Comparison of ENCODE assay signal across 9 mouse cellular contexts in genomic region chr7:98778929-98779328, GRCm38 (mm10). TPM values are rescaled to one million over a fixed set of nuclear protein-coding genes. Genes with fewer than 3 reads are reported as not detected.
A peak's percentile ranks its signal among the peaks of the same experiment; 100 is the strongest.
DNase-seq lines count a peak whose midpoint lies in the region; ATAC-seq and TF ChIP-seq lines count a peak whose summit lies in the region.
"Had no signal": no experiment of that assay in that cellular context is flagged by ENCODE, and none has a peak within 500 bp of the region (broad histone marks: within the 10 kb centered on the region; RNA-seq: fewer than 3 reads in every experiment).

No protein-coding gene starts in this region.

- no peak overlapping the region for H3K9ac ChIP-seq in midbrain, embryonic 11.5 days (ENCODE audit: low read length)
- H3K9ac ChIP-seq in midbrain, embryonic 16.5 days (ENCODE audit: low read depth, low read length) = no peak overlapping the region
- H3K9ac ChIP-seq in intestine, postnatal 0 days (ENCODE audit: low read depth, low read length) = no peak overlapping the region
- no peak overlapping the region for H3K9ac ChIP-seq in stomach, postnatal 0 days (ENCODE audit: low read length)
- H3K9ac ChIP-seq: midbrain, embryonic 12.5 days had no signal

- no peak overlapping the region for H3K4me3 ChIP-seq in midbrain, embryonic 11.5 days (ENCODE audit: low read depth, low read length)
- H3K4me3 ChIP-seq in midbrain, embryonic 16.5 days (ENCODE audit: low read depth, low read length) = no peak overlapping the region
- H3K4me3 ChIP-seq in intestine, postnatal 0 days (ENCODE audit: low read depth, low read length) = no peak overlapping the region
- no peak overlapping the region for H3K4me3 ChIP-seq in stomach, postnatal 0 days (ENCODE audit: low read depth, low read length)
- H3K4me3 ChIP-seq: midbrain, embryonic 12.5 days had no signal

- H3K4me2 ChIP-seq in midbrain, embryonic 11.5 days = no peak overlapping the region
- no peak overlapping the region for H3K4me2 ChIP-seq in midbrain, embryonic 16.5 days (ENCODE audit: low read length)
- no peak overlapping the region for H3K4me2 ChIP-seq in intestine, postnatal 0 days (replicated peaks; ENCODE audit: low read depth)
- H3K4me2 ChIP-seq in stomach, postnatal 0 days (replicated peaks; ENCODE audit: low read depth) = no peak overlapping the region
- H3K4me2 ChIP-seq: midbrain, embryonic 12.5 days had no signal

- no peak for DNase-seq in midbrain, embryonic 11.5 days (ENCODE audit: low spot score, missing footprints)
- peak; percentile 27 for DNase-seq in cerebellum, adult 9-11 months
- DNase-seq in gastrocnemius, postnatal 25 days = peak; percentile 57
- DNase-seq in left cerebral cortex, postnatal 25 days (ENCODE audit: low spot score in 2 of 2) = peak; percentile 63 to 68
- peak; percentile 40 to 57 for DNase-seq in natural killer cell, adult 2 months (ENCODE audit: low spot score in 2 of 2)
- peak; percentile 75 for DNase-seq in stomach, postnatal 0 days (ENCODE audit: low spot score)

- peaks cover 5% of the 10 kb centered on the region; the same call in 1 of the 2 replicates for H3K4me1 ChIP-seq in midbrain, embryonic 11.5 days (ENCODE audit: control insufficient read depth, insufficient read depth, low read length)
- peaks cover 4% of the 10 kb centered on the region for H3K4me1 ChIP-seq in midbrain, embryonic 16.5 days (ENCODE audit: control insufficient read depth, insufficient read depth, low read length)
- no peaks in the 10 kb centered on the region for H3K4me1 ChIP-seq in intestine, postnatal 0 days (replicated peaks; ENCODE audit: control insufficient read depth, insufficient read depth, low read length)
- 0 out of 2 replicates have a peak, but pooled peaks cover 2% of the 10 kb centered on the region for H3K4me1 ChIP-seq in stomach, postnatal 0 days (replicated peaks; ENCODE audit: control insufficient read depth, insufficient read depth)

- H3K36me3 ChIP-seq in midbrain, embryonic 11.5 days (ENCODE audit: control insufficient read depth, insufficient read depth, low read length) = no peaks in the 10 kb centered on the region
- no peaks in the 10 kb centered on the region for H3K36me3 ChIP-seq in midbrain, embryonic 16.5 days (ENCODE audit: control insufficient read depth, insufficient read depth, low read length)
- no peaks in the 10 kb centered on the region for H3K36me3 ChIP-seq in intestine, postnatal 0 days (ENCODE audit: control insufficient read depth, insufficient read depth)
- no peaks in the 10 kb centered on the region for H3K36me3 ChIP-seq in stomach, postnatal 0 days (ENCODE audit: control insufficient read depth, insufficient read depth, low read length)
- H3K36me3 ChIP-seq: midbrain, embryonic 12.5 days had no signal

- TF ChIP-seq EP300 in stomach, postnatal 0 days (optimal IDR thresholded peaks at IDR 0.05) = no peak

- 22% methylated on average over 5 of the region's 5 CpGs for WGBS in midbrain, embryonic 11.5 days
- WGBS in midbrain, embryonic 16.5 days = 23% methylated on average over 5 of the region's 5 CpGs
- WGBS in intestine, postnatal 0 days = 15% methylated on average over 5 of the region's 5 CpGs
- 25% methylated on average over 5 of the region's 5 CpGs for WGBS in stomach, postnatal 0 days

- TF ChIP-seq CTCF in intestine, postnatal 0 days (IDR thresholded peaks at IDR 0.05; ENCODE audit: low read depth) = peak; percentile 97
- peak; percentile 92 for TF ChIP-seq CTCF in stomach, postnatal 0 days (IDR thresholded peaks at IDR 0.05; ENCODE audit: low read depth)

- intact Hi-C loops in left cerebral cortex, postnatal 25 days (cut with DNase I) = loop anchor here (1.0 kb wide), 1 partner anchor 36 kb away; no protein-coding TSS in a partner anchor

- H3K9me3 ChIP-seq in midbrain, embryonic 11.5 days (ENCODE audit: control insufficient read depth, low read length) = no peaks in the 10 kb centered on the region
- no peaks in the 10 kb centered on the region for H3K9me3 ChIP-seq in midbrain, embryonic 16.5 days (replicated peaks; ENCODE audit: control insufficient read depth, low read length, poor library complexity, severe bottlenecking)
- no peaks in the 10 kb centered on the region for H3K9me3 ChIP-seq in intestine, postnatal 0 days (ENCODE audit: control insufficient read depth)
- no peaks in the 10 kb centered on the region for H3K9me3 ChIP-seq in stomach, postnatal 0 days (ENCODE audit: control insufficient read depth, low read length)
- H3K9me3 ChIP-seq: midbrain, embryonic 12.5 days had no signal

- no peak overlapping the region for H3K27ac ChIP-seq in midbrain, embryonic 11.5 days (ENCODE audit: low read depth, low read length)
- no peak overlapping the region for H3K27ac ChIP-seq in midbrain, embryonic 16.5 days (ENCODE audit: low read length)
- no peak overlapping the region for H3K27ac ChIP-seq in intestine, postnatal 0 days (ENCODE audit: low read depth, low read length)
- H3K27ac ChIP-seq in stomach, postnatal 0 days (replicated peaks) = no peak overlapping the region
- H3K27ac ChIP-seq: midbrain, embryonic 12.5 days had no signal

- no peaks in the 10 kb centered on the region for H3K27me3 ChIP-seq in midbrain, embryonic 11.5 days (ENCODE audit: control insufficient read depth, insufficient read depth, low read length)
- no peaks in the 10 kb centered on the region for H3K27me3 ChIP-seq in midbrain, embryonic 16.5 days (ENCODE audit: control insufficient read depth, insufficient read depth, low read depth, low read length)
- H3K27me3 ChIP-seq in intestine, postnatal 0 days (replicated peaks; ENCODE audit: control insufficient read depth, insufficient read depth, low read length) = no peaks in the 10 kb centered on the region
- no peaks in the 10 kb centered on the region for H3K27me3 ChIP-seq in stomach, postnatal 0 days (ENCODE audit: control insufficient read depth, insufficient read depth, low read length)
- H3K27me3 ChIP-seq: midbrain, embryonic 12.5 days had no signal

- ATAC-seq in midbrain, embryonic 11.5 days (ENCODE audit: low FRiP score) = peak; percentile 55; the same call in 1 of the 2 replicates
- no peak for ATAC-seq in midbrain, embryonic 16.5 days
- ATAC-seq in intestine, postnatal 0 days = no peak
- 0 out of 2 replicates have a peak, but pooled peaks have one; percentile 33 for ATAC-seq in stomach, postnatal 0 days (ENCODE audit: low FRiP score, low TSS enrichment)

RNA-seq across cellular contexts. Expression of gene Wnt11, which starts 56.0 kb away (rescaled TPM):
- 0.61 and 0.71 TPM in 2 replicates for polyA plus RNA-seq in midbrain, embryonic 11.5 days (2014; fragmentation: Nextera tagmentation; extraction: Ambion mirVana)
- polyA plus RNA-seq in midbrain, embryonic 16.5 days (2015; fragmentation: Nextera tagmentation; extraction: Ambion mirVana) = 1.0 and 1.2 TPM in 2 replicates
- total RNA-seq in gastrocnemius, postnatal 25 days (2021) = 1 to 10 TPM; 5.7 to 6.6 TPM
- 0.80 and 1.1 TPM in 2 replicates for polyA plus RNA-seq in intestine, postnatal 0 days (2015; fragmentation: Nextera tagmentation; extraction: Ambion mirVana)
- total RNA-seq in left cerebral cortex, postnatal 25 days (2021) = under 1 TPM; 0.23 to 0.44 TPM
- polyA plus RNA-seq in stomach, postnatal 0 days (2015; fragmentation: Nextera tagmentation; extraction: Ambion mirVana) = 9.7 and 10.8 TPM in 2 replicates

Comparison
In these comparisons a context has a peak if more than half of its experiments do, and no peak if none do; other contexts are left out.
1. ATAC-seq: peak in midbrain, embryonic 11.5 days (single experiment) and stomach, postnatal 0 days (single experiment); none in midbrain, embryonic 16.5 days (single experiment) and intestine, postnatal 0 days (single experiment).